Mouse (Mus musculus): Measurements from ENCODE around the gene Dip2a. TPM values are rescaled to one million over a fixed set of nuclear protein-coding genes. Genes with fewer than 3 reads are reported as not detected.

Dip2a gene
- polyA plus RNA-seq, 1 experiment from 2014 or later, result 9.0 TPM

- Histone ChIP-seq H3K4me3 (replicated peaks) (no peak overlapping the region), H3K27me3 (replicated peaks) (no peaks in the 10 kb centered on the region), H3K9me3 (no peaks in the 10 kb centered on the region), H3K4me1 (replicated peaks) (no peaks in the 10 kb centered on the region), H3K4me2 (replicated peaks) (no peak overlapping the region), H3K36me3 (no peaks in the 10 kb centered on the region), H3K27ac (no peak overlapping the region), H3K9ac (no peak overlapping the region)
- no peak for ATAC-seq
- WGBS, result 74% methylated on average over 1 of the region's 1 CpGs
Measured at GRCm38 (mm10) chr10:76229627-76230026, 115.5 kb downstream of the Dip2a start.

- Histone ChIP-seq H3K9ac (no peak overlapping the region), H3K9me3 (no peaks in the 10 kb centered on the region), H3K4me2 (replicated peaks) (no peak overlapping the region), H3K4me1 (replicated peaks) (no peaks in the 10 kb centered on the region), H3K4me3 (replicated peaks) (no peak overlapping the region), H3K27ac (no peak overlapping the region), H3K36me3 (peaks cover 4% of the 10 kb centered on the region; the same call in 1 of the 2 replicates), H3K27me3 (replicated peaks) (no peaks in the 10 kb centered on the region)
- WGBS, result 94% methylated on average over 11 of the region's 11 CpGs
- ATAC-seq, result no peak
Measured at GRCm38 (mm10) chr10:76225944-76226343, 119.1 kb downstream of the Dip2a start.

GRCm38 (mm10) chr10:76218240-76218639 lies 126.9 kb downstream of the Dip2a start:
- Histone ChIP-seq H3K9ac (no peak overlapping the region), H3K36me3 (peaks cover 29% of the 10 kb centered on the region), H3K4me1 (replicated peaks) (no peaks in the 10 kb centered on the region), H3K27me3 (replicated peaks) (no peaks in the 10 kb centered on the region), H3K9me3 (0 out of 2 replicates have a peak, but pooled peaks cover 5% of the 10 kb centered on the region), H3K27ac (no peak overlapping the region), H3K4me3 (replicated peaks) (no peak overlapping the region), H3K4me2 (replicated peaks) (no peak overlapping the region)
- WGBS, result 78% methylated on average over 9 of the region's 9 CpGs
- no peak for ATAC-seq

- H3K9me3 ChIP-seq, result 0 out of 2 replicates have a peak, but pooled peaks cover 5% of the 10 kb centered on the region
- no peak for ATAC-seq
- no peak overlapping the region for H3K4me2 ChIP-seq (replicated peaks)
- WGBS, result over 99% methylated on average over 17 of the region's 17 CpGs
- H3K9ac ChIP-seq, result no peak overlapping the region
- no peak overlapping the region for H3K27ac ChIP-seq
- no peaks in the 10 kb centered on the region for H3K27me3 ChIP-seq (replicated peaks)
- no peak overlapping the region for H3K4me3 ChIP-seq (replicated peaks)
- no peaks in the 10 kb centered on the region for H3K4me1 ChIP-seq (replicated peaks)
- H3K36me3 ChIP-seq, result peaks cover 29% of the 10 kb centered on the region
Measured at GRCm38 (mm10) chr10:76217056-76217455, 128.0 kb downstream of the Dip2a start.

- Histone ChIP-seq H3K9ac (no peak overlapping the region), H3K9me3 (0 out of 2 replicates have a peak, but pooled peaks cover 5% of the 10 kb centered on the region), H3K36me3 (peaks cover 25% of the 10 kb centered on the region), H3K4me3 (replicated peaks) (no peak overlapping the region), H3K27ac (no peak overlapping the region), H3K4me1 (replicated peaks) (no peaks in the 10 kb centered on the region), H3K27me3 (replicated peaks) (no peaks in the 10 kb centered on the region), H3K4me2 (replicated peaks) (no peak overlapping the region)
- WGBS, result 92% methylated on average over 4 of the region's 4 CpGs
- no peak for ATAC-seq
Measured at GRCm38 (mm10) chr10:76214161-76214560, 130.9 kb downstream of the Dip2a start.

GRCm38 (mm10) chr10:76212121-76212520 lies 133.0 kb downstream of the Dip2a start:
- H3K4me1 ChIP-seq (replicated peaks), result no peaks in the 10 kb centered on the region
- 0 out of 2 replicates have a peak, but pooled peaks cover 5% of the 10 kb centered on the region for H3K9me3 ChIP-seq
- no peak overlapping the region for H3K4me3 ChIP-seq (replicated peaks)
- no peak overlapping the region for H3K27ac ChIP-seq
- H3K27me3 ChIP-seq (replicated peaks), result no peaks in the 10 kb centered on the region
- 91% methylated on average over 6 of the region's 6 CpGs for WGBS
- H3K36me3 ChIP-seq, result peaks cover 33% of the 10 kb centered on the region
- no peak for ATAC-seq
- no peak overlapping the region for H3K4me2 ChIP-seq (replicated peaks)
- H3K9ac ChIP-seq, result no peak overlapping the region

GRCm38 (mm10) chr10:76210806-76211205 lies 134.3 kb downstream of the Dip2a start:
- Histone ChIP-seq H3K27me3 (replicated peaks) (no peaks in the 10 kb centered on the region), H3K9me3 (0 out of 2 replicates have a peak, but pooled peaks cover 5% of the 10 kb centered on the region), H3K36me3 (peaks cover 27% of the 10 kb centered on the region), H3K27ac (no peak overlapping the region), H3K9ac (no peak overlapping the region), H3K4me2 (replicated peaks) (no peak overlapping the region), H3K4me3 (replicated peaks) (no peak overlapping the region), H3K4me1 (replicated peaks) (no peaks in the 10 kb centered on the region)
- 97% methylated on average over 7 of the region's 7 CpGs for WGBS
- ATAC-seq, result no peak

Other genes with a start within 250 kb of the Dip2a start
- 0.36 and 0.52 TPM in 2 replicates for gene Slc5a4b, start 234.3 kb downstream of the Dip2a start, polyA plus RNA-seq (2015; fragmentation: Nextera tagmentation; extraction: Ambion mirVana)
- gene Slc5a4a, start 197.8 kb downstream of the Dip2a start, polyA plus RNA-seq (2015; fragmentation: Nextera tagmentation; extraction: Ambion mirVana), result 0.23 TPM in 1 of 2 replicates, not detected in the other
- gene Prmt2, start 107.4 kb downstream of the Dip2a start, polyA plus RNA-seq (2015; fragmentation: Nextera tagmentation; extraction: Ambion mirVana), result 42.6 and 43.7 TPM in 2 replicates
- gene S100b, start 91.4 kb downstream of the Dip2a start, polyA plus RNA-seq (2015; fragmentation: Nextera tagmentation; extraction: Ambion mirVana), result 2.2 and 2.6 TPM in 2 replicates
- 2.0 TPM in 1 of 2 replicates, not detected in the other for gene AC141477.1, start 95.2 kb upstream of the Dip2a start, polyA plus RNA-seq (2015; fragmentation: Nextera tagmentation; extraction: Ambion mirVana)
- 11.2 and 11.7 TPM in 2 replicates for gene Pcnt, start 97.5 kb upstream of the Dip2a start, polyA plus RNA-seq (2015; fragmentation: Nextera tagmentation; extraction: Ambion mirVana)
- not detected in 2 replicates for gene 2610028H24Rik, start 103.8 kb upstream of the Dip2a start, polyA plus RNA-seq (2015; fragmentation: Nextera tagmentation; extraction: Ambion mirVana)
- gene Mcm3ap, start 123.6 kb upstream of the Dip2a start, polyA plus RNA-seq (2015; fragmentation: Nextera tagmentation; extraction: Ambion mirVana), result 37.3 and 42.1 TPM in 2 replicates
- gene Ybey, start 123.8 kb upstream of the Dip2a start, polyA plus RNA-seq (2015; fragmentation: Nextera tagmentation; extraction: Ambion mirVana), result 5.3 and 5.5 TPM in 2 replicates
- gene Lss, start 186.3 kb upstream of the Dip2a start, polyA plus RNA-seq (2015; fragmentation: Nextera tagmentation; extraction: Ambion mirVana), result 60.2 and 67.2 TPM in 2 replicates
- not detected in 2 replicates for gene Spatc1l, start 217.0 kb upstream of the Dip2a start, polyA plus RNA-seq (2015; fragmentation: Nextera tagmentation; extraction: Ambion mirVana)
- 0.64 and 1.3 TPM in 2 replicates for gene Ftcd, start 230.4 kb upstream of the Dip2a start, polyA plus RNA-seq (2015; fragmentation: Nextera tagmentation; extraction: Ambion mirVana)